Mouse (Mus musculus) megakaryocyte, adult 5-6 weeks (primary cell): Measurements from ENCODE around the gene Rps24. TPM values are rescaled to one million over a fixed set of nuclear protein-coding genes. Genes with fewer than 3 reads are reported as not detected.

Experiments
- ATAC-seq: 2 replicates; pipeline ENCODE4 v1.8.0; 2016; ENCODE audit warnings: mild to moderate bottlenecking, inconsistent platforms; ENCODE audit not compliant: poor library complexity, severe bottlenecking
- total RNA-seq, 2 experiments: library from RNA; stranded (forward) in 1 of 2; stranded (reverse) in 1 of 2; fragments of 153-499, 151-499 nt in 1 of 2; fragments of 221-1000, 200-1000 nt in 1 of 2; gene quantifications; 2 replicates each; pipeline versions ENCODE4 v1.2.3 to v1.2.4; 2015 to 2017

Gene Rps24
- total RNA-seq, 2 experiments from 2014 or later, result 3,261 to 3,471 TPM

DNA sequence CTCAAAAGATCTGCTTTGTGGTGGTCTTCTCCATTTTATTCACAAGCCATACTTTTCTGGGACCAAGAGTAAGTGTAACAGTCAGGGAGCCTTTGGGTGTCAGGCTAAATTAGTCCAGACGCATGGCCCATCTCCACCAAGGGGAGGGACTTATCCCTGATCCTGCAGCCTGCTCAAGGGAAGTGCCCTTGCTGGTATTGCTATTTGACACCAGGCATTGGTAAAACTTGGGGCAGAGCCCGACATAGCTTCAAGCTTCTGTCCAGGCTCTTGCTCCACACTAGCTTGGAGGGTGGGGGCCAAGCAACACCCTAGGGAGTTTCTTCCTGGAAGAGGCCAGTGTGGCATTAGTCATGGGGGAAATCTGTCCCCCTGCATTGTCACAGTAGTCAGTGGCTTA, 23.8 kb downstream of the Rps24 start:
- ATAC-seq, result no peak

- no peak for ATAC-seq
Observed at GRCm38 (mm10) chr14:24512527-24513161, 25.7 kb downstream of the Rps24 start.

DNA sequence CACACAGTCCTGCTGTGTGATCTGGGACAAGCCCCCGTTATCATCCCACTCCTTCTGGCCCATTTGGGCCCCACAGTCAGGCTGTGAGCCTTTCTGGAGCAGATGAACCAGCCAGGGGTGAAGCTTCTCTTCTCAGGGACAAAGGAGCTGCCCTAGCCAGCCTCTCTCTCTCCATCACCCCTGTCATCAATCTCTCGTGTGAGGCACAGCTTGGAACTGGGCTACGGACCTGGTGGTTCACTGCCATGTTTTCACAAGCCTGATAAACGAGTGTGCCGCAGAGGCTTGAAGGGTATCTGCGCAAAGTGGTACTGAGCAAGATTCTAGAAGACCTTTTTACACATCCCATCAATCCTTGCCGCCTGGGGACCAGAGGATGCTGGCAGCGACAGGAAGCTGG, 34.7 kb downstream of the Rps24 start:
- ATAC-seq, result no peak

- ATAC-seq, result no peak
Observed at GRCm38 (mm10) chr14:24525137-24525536, 38.2 kb downstream of the Rps24 start.

DNA sequence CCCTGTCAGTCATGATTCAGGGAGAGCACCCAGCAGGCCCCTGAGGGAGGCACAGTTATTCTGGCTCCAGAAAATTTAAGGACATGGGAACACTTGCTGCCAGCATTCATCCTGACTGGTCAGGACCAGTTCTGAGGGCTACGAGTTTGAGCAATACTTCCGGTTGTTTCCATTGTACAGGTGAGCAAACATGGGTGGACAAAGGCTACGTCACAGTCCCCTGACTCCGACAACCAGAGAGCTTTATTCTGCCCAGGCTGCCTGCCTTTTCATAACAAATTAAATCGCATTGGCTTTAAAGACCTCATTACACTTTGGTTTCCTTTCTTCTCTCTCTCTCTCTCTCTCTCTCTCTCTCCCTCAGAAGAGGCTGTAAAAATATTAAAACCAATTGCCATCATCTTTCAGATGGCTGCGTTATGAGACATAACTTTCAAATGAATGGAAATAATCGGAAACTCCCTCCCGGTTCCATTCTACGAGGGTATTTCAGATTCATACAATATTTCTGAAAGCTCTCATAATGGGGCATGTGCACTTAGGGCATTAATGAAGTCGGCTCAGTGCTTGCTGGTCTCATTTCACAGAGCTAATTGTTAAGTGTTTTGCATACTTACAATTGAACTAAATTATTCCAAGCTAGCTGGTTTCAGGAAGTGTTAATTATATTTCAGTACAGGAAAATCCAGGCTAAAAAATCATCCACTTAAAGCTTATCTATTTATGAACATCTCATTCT, 38.9 kb downstream of the Rps24 start:
- ATAC-seq, result no peak

DNA sequence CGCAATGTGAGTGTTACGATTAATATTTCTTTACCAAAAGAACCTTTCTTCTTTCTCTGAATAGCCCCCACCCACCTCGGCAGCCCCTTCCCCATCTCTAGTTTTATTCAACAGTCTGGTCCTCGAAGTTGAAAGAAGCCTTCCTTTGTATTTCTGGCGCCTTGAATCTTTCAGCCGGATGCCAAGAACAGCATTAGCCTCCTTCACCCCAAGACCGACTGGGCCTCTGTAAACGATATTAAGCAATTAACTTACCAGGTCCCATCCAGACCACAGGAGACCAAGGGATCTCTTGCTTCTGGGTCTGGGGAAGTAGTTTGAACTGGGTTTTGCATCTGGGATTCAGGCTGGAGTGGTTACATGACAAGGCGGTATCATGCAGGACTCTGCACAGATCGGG, 39.5 kb downstream of the Rps24 start:
- no peak for ATAC-seq

DNA sequence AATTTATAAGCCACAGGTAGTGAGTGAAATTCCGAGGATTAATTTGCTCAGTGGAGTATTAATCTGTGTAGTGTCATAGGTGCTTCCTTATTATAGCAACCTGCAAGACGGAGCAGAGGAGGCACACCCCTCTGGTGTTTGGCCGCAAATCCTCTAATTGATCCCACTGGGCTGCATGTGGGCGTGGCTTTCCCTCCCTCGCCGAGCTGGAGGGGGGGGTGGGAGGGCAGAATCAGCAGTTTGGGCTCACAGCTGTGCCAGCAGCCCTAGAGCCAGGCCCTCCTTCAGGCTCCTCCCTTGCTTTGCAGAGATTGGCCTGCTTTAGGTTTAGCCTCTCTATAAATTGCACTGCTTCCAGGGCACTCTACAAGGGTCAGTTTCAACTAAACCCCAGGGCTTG, 43.3 kb downstream of the Rps24 start:
- ATAC-seq, result no peak

- no peak for ATAC-seq
Observed at GRCm38 (mm10) chr14:24534865-24535545, 48.1 kb downstream of the Rps24 start.

DNA sequence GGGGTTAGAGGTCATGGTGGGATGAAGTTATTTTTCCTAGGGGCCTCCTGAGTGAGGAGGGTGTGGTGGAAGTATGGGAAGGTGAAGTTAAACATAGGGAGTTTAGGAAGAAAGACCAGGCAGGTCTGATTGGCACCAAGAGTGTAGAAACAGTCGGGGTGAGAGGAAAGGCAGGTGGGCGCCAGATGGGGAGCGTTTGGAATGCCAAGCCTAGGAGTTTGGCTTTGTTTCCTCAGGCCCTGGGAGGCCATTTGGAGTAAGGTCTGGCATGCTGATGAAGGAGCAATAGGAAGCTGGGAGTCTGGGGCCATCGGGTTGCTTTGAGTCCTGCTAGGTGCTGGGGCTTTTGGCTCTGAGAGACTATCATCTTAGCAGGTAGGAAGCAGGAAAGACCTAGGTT, 56.0 kb downstream of the Rps24 start:
- ATAC-seq, result no peak

DNA sequence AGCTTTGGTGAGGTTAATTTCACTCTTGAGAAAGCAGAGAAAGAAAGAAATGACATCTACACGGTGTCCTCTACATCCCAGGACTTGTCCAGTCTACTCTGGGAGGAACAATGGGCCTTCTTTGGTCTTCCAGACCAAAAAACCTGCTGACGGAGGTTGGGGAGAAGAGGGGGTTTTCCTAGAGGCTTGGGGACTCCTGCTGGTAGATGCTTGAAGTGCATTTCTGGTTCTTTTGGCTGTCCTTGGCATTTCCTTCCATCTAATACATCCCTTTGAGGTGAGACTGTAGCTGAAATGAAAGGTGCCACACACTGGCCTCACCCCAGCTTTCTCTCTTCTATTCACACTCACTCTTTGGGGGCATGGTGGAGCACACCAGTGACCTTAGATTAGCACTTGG, 57.1 kb downstream of the Rps24 start:
- ATAC-seq, result no peak

Other genes starting within 250 kb of the Rps24 start
- gene Dlg5, start 241.2 kb upstream of the Rps24 start, total RNA-seq (2015), result 0.16 TPM in 1 of 2 replicates, not detected in the other
- 0.04 and 1.5 TPM in 2 replicates for gene Dlg5, start 241.2 kb upstream of the Rps24 start, total RNA-seq (2017)
- gene E330034G19Rik, start 193.9 kb upstream of the Rps24 start, total RNA-seq (2015), result not detected in 2 replicates
- gene E330034G19Rik, start 193.9 kb upstream of the Rps24 start, total RNA-seq (2017), result not detected in 2 replicates
- gene Polr3a, start 67 bp upstream of the Rps24 start, total RNA-seq (2015), result 10.9 and 14.0 TPM in 2 replicates
- gene Polr3a, start 67 bp upstream of the Rps24 start, total RNA-seq (2017), result 9.0 and 9.8 TPM in 2 replicates